Mouse (Mus musculus): ENCODE data around the gene Polr1e. TPM values are rescaled to one million over a fixed set of nuclear protein-coding genes. Genes with fewer than 3 reads are reported as not detected.

The Polr1e gene
- polyA plus RNA-seq (2017; shearing (Covaris generic)): 32.8 TPM

GRCm38 (mm10) chr4:45018452-45018980, at the start of gene Polr1e:
Gene Polr1e (plus strand): TSS chr4:45018583.

GRCm38 (mm10) chr4:44981280-44981973, 37.0 kb upstream of the Polr1e start, which contains the start of gene Grhpr:
Gene Grhpr (plus strand): TSS chr4:44981395.

DNA sequence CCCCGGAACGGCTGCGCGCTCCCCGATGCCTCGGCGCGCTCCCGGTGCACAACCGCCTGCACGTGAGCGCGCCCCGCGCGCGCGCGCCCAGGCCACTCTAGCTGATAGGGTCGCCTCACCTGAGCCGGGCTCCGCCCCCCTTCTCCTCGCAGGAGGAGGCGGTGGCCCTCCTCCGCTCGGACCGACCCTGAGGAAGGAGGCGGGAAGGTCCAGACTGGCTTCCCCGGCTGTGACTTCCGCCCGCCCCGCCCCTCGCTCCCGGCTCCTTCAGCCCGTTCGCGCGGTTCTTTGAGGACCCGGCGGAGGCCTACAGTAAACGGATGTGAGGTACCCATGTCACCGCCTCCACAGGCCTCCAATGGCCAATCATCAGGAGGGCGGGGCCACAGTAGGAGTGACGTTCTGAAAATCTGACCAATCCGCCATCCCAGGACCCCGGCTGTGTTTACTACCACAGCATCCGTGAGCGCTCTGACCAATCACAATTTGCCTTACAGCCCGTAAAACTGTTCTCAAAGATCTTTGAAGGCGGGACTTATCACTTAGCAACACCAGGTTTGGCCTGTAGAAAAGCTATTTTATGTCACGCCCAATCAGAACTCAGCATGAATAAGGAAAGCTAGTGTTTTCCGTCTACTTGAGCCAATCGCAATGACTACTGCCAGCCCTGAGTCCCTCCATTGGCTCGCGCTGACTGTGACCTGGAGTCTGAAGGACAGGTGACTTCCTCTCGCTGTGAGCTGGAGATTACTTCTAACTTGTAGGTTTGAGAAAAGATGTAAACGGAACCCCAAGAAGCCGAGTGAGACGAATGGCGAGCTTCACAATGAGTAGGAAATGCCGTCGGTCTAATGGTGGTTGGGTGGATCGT, 6.0 kb upstream of the Polr1e start, which contains the start of gene Zbtb5:
Zbtb5 (minus strand) TSS at position 308 of the 871 bp plus-strand sequence.

GRCm38 (mm10) chr4:45084021-45084894, 65.9 kb downstream of the Polr1e start, which contains the start of gene Fbxo10:
Gene Fbxo10 (minus strand): TSS chr4:45084604.

Other genes starting within 250 kb of the Polr1e start
- 14.2 TPM for gene Grhpr, start 37.2 kb upstream of the Polr1e start, polyA plus RNA-seq (2017; shearing (Covaris generic))
- 6.4 TPM for gene Zbtb5, start 6.2 kb upstream of the Polr1e start, polyA plus RNA-seq (2017; shearing (Covaris generic))
- gene Fbxo10, start 66.0 kb downstream of the Polr1e start, polyA plus RNA-seq (2017; shearing (Covaris generic)): 1.8 TPM
- 73.6 TPM for gene Tomm5, start 89.5 kb downstream of the Polr1e start, polyA plus RNA-seq (2017; shearing (Covaris generic))
- gene Frmpd1, start 166.3 kb downstream of the Polr1e start, polyA plus RNA-seq (2017; shearing (Covaris generic)): 0.07 TPM

All from effector memory CD4-positive, alpha-beta T cell, adult 7 months (primary cell).